Mouse (Mus musculus): ENCODE results near the gene Cobl. TPM values are rescaled to one million over a fixed set of nuclear protein-coding genes. Genes with fewer than 3 reads are reported as not detected.

Cobl gene
- 10 to 100 TPM in 1 of 2 experiments, 1 to 10 TPM in 1; 8.9 to 12.2 TPM for total RNA-seq (2021)
- long read RNA-seq, experiment 1, partial matches to known transcripts: 1 of 2 reads
- long read RNA-seq, experiment 1, other reads (novel, unspliced or antisense): 1 of 2 reads
- long read RNA-seq, experiment 2, full-length matches to known transcripts: 4 of 10 reads
- long read RNA-seq, experiment 2, partial matches to known transcripts: 3 of 10 reads
- long read RNA-seq, experiment 2, other reads (novel, unspliced or antisense): 3 of 10 reads

DNA sequence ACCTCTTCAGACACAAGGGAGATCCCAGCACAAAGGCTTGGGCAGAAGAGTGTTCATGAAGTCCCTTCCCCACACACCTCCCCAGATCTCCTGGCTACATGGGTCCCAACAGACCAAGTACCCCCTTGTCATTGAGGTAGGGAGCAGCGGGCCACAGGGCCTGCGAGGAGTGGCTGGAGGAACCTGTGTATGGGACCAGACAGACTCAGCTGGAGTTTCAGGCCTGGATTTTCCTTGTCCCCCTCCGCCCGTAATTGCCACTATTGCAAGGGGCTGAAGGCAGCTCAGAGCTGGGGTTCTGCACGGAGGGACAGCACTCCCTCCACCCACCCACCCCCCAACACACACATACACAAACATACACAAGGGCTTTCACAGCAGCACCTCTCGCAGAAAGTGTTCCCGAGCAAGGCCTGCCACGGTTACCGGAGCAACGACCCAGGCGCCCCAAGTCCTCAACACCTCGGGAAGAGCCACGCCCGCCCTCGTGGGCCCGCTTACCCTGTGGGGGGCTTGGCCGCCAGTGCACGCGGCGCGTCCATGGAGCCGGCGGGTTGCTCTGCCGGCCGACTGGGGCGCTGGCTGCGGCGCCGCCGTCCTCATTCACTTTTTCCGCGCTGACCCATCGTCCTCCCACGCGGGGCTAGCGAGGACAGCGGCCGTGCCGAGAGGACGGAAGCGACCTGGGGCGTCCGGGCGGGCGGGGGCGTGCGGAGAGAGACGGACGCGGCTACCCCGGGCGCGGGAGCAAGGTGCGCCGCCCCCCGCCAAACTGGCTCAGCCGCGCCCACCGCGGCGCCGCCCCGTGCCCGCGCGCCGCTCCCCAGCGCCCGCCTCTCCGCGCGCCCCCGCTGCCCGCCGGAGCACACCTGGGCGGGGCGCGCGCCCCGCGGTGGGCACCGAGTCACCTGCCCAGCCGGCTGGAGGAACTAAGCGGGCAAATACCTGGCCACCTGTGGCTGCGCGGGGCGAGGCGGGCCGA is at the start of gene Cobl:
TSS of gene Cobl (minus strand) at position 780 of the 982 bp plus-strand sequence.
- no peak for DNase-seq (ENCODE audit: low spot score in 2 of 2)

DNA sequence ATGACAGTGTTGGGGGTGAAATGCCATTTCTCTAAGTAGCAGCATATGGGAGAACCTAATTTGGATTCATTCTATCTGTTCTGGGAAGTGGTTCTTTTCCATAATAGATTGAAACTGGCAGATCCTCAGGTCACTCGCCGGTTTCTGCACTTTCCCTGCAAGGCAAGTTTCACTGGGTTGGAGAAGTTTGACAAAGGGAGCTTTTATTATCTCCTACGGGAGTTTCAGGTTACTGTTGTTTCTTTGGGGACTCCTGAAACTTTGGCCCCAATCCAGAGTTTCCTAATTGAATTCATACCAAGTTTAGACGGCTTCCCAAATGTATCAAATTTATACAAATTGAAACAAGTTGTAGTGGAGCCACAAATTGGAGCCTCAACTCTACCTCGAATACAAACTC is 49.0 kb upstream of the Cobl start:
- no peak for DNase-seq (ENCODE audit: low spot score in 2 of 2)

DNA sequence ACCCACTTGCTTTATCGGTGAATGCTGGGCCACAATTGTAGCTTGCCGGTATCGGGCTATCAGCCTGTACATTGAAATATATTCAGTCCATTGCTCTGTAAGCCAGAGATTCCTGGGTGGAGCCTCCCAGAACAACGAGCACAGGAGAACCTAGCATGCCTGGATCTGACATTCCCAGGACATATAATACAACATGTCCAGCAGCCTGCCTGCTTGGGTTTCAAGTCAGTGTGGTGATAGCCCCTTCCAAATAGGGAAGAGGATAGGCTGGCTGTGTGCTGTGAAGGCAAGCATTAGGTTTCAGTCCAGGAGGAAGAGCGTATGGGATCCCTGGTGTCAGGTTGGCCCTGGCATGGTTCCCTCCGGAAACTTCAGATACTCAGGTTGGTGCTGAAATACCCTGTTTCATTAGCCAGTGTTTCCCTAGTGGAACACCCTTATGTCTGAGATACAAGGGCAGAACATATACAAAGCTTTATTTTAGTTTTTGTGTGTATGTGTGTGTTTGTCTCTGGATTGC is 41.7 kb upstream of the Cobl start:
- no peak for DNase-seq (ENCODE audit: low spot score in 2 of 2)

DNA sequence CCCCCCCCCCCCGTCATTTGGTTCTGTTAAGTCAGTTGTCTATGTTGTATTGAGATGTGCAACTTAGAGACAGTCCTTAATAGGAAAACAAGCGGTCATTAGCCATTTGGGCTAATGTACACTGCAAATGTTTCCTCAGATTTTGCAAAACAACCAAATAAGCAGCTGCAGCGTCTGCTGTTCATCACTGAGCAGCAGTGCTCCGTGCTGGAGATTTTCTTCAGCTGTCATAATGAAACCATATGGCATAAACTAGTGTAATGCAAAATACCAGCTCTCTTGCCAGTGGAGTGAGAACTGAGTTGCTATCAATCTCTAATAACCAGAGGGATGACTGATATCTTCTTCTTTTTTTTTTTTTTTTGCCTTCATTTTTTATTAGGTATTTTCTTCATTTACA is 39.0 kb upstream of the Cobl start:
- peak; percentile 6 to 41 for DNase-seq (ENCODE audit: low spot score in 2 of 2)

DNA sequence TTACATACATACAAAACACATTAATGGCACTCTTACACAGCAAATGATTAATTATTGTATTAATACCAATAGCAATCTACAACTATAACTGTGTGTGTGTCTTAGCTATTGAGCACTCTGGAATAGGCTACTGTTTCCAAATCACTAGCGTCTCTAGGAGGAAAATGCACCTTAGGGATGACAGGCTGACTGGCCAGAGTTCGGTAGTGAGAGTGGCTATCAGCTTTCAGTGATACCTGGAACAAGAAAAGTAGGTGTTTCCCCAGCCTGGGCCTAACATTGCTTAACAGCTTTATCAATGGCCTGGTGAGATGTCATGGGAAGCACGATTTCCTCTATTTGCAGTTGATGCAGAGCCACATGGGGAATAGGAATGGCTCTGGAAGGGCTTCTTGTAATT is 37.0 kb upstream of the Cobl start:
- no peak for DNase-seq (ENCODE audit: low spot score in 2 of 2)

DNA sequence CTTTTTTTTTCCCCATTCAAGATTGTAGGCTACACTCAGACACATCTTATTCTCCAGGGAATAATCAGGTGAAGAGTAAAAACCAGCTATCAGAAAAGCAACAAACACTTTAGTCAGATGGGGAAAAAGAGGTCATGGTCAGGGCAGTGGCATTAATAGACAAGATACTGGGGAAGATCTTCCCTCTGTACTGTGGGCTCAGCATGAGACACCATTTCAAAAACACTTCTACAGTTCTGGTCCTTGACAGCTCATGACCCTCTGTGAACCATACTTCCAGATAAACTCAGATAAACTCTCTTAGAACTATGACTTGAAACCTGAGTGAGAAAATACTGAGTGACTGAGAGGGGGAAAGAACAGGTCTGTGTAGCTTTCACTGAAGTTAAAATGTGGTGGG is 29.0 kb upstream of the Cobl start:
- DNase-seq (ENCODE audit: low spot score in 2 of 2): no peak

DNA sequence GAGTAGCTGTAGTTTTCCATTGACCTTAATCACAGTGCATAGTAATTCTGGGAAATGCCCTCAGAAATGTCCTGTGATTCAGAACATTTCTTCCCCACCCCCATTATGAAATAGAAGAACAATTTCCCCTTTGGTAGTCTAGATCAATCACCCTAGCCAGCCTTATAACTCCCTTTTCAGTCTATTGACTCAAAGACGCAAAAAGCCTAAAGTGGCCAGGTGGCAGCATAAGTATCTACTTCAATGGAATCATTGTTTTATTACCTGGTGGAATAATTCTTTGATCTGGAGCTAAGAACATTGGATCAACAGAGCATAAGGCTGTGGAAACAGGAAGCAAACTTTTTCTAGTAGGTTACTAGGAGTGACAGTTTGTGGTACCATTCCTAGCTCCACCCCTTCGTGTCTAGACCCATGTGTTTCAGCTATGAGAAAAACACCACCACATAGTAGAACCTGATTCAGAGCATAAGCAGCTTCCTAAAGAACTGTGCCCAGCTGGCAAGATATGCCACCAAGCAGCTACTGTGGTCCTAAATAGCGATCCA is 15.2 kb upstream of the Cobl start:
- DNase-seq (ENCODE audit: low spot score in 2 of 2): no peak

DNA sequence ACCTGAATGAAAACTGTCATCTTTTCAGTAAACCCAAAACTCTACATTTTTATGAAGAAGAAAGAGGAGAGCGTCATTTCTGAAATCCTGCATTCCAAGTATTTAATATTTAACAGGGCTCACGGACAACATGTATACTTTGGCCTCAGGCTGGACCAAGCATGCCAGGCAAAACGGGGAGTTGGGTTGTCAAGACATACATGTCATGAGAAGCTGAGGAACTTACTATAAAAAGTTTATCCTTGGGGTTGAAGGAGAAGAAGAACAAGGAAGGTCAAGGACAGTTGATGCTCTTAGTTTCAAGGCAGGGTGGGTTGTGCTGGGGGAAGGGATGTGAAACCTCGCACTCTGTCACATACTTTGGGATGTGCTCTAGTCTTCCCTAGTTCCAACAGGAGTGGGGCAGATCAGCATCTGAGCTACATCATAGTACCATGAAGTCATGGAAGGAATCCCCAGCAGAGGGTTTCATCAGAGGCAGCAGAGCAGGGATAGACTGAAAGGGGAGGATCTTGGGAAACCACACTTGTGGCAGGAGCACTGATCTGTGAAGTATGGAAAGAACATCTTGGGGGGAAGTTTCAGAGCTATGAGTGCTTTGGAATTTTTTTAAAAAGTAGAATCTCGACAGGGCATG is 9.7 kb upstream of the Cobl start:
- DNase-seq (ENCODE audit: low spot score in 2 of 2): no peak

DNA sequence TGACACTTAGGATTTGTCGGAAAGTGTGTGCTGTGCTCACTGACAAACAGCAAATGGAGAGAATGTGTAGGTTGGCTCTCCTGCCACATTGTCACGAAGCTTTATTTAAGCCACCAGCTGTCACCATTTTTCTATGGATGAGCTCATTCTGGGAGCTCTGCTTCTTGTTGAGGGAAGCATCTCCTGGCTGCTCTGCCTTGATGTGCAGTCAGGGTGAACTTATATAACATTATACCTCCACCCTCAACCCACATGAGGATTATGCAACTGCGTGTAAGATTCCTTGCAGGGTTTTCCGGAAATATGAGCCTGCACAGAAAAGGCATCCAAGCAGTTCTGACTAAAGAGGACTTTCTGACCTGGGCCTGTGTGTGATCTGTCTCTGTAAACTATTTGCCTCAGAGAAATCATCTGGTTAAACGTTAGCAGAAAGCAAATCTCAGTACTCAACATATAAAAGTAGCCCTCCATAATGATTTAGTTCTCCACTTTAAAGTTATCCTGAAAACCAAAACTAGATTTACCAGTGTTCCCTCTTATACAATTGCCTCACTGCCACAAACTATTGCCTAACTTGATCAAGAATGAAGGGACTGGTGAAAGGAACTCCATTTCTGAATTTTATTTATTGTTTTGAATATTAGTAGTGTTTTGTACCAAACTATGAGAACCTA is 9.0 kb upstream of the Cobl start:
- peak in 1 of 2 experiments; percentile 22 for DNase-seq (ENCODE audit: low spot score in 2 of 2)

DNA sequence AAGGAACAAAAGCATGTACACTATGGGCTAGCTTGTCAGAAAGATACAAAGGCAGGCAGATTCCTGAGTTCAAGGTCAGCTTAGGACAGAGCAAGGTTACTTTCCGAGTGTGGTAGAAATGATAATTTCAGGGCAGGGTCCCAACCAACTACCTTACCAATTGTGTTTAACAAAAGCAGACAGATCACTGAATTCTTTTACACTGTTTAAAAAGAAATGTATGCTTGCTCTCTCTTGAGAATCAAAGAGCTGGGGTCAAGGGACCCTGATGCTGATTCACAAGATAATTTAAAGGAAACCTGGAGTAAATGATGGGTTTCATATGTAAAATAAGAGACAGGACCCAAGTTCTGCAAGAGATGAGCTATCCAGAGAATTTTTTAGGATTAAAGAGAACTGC is 4.9 kb upstream of the Cobl start:
- no peak for DNase-seq (ENCODE audit: low spot score in 2 of 2)

DNA sequence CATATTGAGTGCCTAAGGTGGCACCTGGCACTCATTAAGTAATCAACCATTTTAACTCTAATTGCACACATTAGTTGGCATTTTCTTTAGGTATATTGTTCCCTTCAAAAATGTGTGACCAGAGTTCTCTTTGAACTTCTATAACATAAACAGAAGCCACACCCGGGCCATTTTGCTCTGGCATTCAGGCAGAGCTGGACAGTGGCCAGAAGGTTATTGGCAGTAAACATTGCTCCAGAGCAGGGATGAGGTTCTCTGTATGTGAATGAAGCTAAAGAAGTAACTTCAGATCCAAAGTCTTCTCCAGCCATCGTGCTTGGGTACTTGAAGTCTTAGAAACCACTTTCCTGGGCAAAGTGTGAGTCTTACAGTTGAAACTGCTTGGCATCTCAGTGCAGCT is 3.9 kb upstream of the Cobl start:
- DNase-seq (ENCODE audit: low spot score in 2 of 2): no peak

DNA sequence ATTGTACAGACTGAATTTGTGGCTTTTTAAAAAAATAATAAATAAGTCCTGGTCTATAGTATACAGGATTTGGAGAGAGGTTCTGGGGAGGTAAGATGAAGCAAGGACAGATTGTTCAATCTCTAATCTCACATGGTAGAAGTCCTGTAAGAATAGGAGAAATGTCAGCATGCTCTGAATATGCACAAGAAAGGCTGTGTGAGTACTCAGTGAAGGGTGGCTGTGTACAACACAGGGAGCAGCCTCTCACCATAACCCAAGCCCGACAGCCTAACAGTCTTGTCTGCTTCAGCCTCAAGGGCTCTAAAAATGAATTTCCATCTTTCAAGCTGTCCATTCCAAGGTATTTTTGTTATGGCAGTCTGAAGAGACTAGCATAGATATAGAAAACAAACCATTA is 3.1 kb upstream of the Cobl start:
- no peak for DNase-seq (ENCODE audit: low spot score in 2 of 2)

DNA sequence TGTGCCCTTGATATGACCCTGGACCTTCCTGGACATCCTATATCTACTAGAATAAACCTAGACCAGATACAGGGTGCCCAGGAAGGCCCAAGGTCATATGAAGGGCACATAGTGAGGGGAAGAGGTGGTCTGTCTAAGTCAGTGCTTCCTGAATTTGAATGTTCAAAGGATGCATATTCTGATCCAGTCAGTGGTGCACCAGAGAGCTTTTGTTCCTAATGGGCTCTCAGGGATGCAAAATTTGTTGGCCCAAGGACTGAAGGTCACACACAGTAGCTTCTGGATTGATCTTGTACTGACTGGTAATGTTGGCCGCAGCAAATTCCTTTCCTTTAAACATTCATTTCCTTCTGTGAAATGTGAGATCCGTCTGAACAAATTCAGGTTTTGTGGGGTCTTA is 2.5 kb upstream of the Cobl start:
- DNase-seq (ENCODE audit: low spot score in 2 of 2): no peak

DNA sequence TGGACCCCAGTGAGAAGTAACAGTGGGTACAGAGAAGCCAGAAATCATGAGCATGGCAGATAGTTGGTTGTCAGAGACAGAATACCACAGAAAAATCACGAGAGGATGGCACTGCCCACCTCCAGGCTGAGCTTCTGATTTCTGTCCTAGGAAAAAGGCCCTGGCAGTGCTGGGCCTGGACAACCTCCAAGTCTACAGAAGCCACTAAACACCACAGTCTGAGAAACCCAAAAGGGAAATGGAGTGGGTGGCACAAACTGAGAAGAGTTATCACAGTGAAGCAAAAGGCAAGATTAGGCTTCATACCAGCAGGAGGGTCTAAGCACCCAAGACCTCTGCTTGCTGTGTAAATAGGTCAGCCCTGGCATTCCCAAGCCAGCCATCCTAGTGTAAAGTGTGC is 1.8 kb upstream of the Cobl start:
- DNase-seq (ENCODE audit: low spot score in 2 of 2): no peak

DNA sequence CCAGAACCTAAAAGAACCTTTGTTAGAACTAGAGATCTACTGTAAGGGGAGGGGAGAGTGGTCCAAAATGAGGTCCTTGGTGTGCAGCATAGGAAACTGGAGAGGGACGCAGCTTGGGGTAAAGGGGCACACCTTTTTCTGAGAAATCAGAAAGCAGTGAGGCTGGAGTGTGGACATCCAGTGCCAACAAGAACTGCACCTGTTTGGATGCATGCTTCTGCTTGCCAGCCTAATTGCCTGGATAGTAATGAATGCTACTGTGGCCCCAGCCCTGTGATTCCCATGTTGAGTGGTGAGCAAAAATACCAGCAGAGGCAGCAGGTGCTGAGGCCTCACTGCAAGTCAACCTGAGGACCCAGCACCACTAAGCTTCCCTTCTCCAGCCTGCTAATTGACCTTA is 469 bp upstream of the Cobl start:
- DNase-seq (ENCODE audit: low spot score in 2 of 2): no peak

DNA sequence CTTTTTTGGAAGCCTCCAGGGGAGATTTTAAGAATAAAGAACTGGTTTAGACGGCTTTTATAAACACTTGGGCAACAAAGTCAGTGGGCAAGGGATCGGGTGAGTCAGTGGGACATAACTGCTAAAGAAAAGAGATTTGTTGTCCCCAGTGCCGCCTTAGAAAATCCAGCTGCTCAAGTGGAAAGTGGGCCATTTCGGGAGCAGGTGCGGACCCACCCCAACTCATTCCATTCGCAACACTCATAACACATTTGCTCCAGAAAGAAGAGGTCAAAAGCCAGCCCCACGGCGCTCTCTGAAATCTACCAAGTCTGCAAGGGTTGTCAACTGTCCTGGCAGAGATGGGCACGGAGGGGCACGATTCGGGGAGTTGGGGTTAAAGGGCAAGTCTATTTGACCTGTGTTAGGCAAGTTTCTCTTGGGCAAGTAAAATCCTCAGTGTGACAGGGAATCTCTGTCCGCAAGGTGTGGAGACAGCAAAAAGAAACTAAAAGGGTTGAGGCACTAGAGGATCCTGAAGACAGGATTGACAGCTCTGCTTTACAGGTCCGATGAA is 1.1 kb downstream of the Cobl start:
- DNase-seq (ENCODE audit: low spot score in 2 of 2): no peak

DNA sequence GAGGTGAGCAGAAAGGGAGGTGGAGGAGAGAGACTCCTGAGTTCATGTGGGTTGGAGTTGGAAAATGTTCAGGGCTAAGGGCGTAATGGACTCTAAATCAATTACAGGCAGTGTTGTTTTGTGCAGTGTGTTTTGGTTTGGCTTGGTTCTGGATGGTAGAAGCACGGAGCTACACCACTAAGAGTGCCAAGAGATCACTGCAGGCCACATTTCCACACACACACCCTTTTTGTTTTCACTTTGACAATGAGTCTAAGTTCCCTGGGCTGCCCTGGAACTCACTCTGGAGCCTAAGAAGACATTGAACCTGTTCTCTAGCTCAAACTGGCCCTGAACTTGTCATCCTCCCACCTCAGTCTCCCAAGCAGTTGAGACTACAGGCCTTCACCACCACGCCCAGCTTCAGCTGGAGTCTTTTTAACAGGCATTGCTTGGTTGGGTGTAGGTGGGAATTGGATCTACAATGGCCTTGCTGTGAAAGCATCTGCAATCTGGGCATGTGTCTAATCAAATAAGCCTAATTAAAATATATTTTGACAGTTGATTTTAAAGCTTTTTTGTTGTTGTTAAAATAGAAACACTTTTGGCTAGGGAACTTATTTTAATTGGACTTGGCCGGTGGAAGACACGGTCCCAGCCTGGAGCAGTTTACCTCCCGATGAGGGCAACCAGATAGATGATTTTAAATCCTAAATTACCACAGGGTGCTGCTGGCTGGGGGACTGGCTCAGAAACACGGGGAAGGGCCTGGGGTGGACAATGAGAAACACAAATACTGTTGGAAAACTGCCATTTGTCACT is 4.8 kb downstream of the Cobl start:
- DNase-seq (ENCODE audit: low spot score in 2 of 2): peak in 1 of 2 experiments; percentile 12

DNA sequence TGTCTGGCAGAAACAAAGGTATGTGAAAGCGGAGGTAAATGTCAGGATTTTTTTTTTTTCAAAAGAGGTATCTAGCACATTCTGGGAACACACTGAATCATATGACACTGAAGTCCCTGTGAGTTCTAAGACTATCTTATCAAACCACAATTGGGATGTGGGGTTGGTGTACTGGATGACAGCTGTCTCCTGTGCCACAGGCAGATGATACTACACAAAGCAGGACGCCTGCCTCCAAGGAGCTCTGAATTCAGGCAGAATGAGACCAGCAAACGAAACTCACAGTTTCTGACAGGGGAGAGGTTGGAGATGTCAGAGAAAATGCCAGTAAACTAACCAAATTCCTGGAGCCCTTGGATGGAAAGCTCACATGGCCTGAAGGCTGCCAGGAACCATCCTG is 5.9 kb downstream of the Cobl start:
- no peak for DNase-seq (ENCODE audit: low spot score in 2 of 2)

DNA sequence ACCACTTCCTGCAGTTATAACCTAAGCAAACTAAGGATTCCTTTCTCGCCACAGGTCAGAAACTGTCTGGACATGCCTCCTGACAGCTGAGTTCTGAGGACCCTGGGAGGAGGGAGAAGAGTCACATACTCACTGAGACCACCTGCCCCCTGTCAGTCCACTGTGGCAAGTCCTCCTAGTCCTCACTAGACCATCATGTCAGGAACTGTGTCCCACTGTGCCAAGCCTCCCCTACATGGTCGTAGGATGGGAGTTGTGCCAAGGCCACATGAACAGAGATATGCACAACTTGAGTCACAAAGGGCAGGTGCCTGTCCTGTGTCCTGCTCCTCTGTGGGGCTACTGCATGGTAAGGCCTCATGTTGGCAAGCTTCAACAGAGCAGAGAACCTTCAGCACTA is 6.4 kb downstream of the Cobl start:
- DNase-seq (ENCODE audit: low spot score in 2 of 2): no peak

DNA sequence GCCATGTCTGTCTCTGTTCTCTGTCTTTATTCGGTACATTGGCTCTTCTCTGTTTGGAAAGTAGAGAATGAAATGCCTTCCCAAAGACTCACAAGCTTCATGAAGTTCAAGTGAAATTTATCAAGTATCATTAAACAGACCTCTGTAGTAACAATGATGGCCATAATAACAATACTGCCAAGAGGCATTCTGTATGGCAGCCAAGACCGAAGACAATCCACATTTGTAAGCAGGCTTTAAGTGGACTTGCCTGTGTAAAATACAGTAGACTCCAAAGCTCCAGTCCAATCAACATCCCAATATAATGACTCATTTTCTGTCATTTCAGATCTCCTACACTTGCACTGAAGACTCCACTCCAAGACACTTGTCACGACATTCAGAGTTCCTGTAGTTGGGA is 16.7 kb downstream of the Cobl start:
- no peak for DNase-seq (ENCODE audit: low spot score in 2 of 2)

Data from layer of hippocampus, postnatal 14 days (tissue).